Mouse (Mus musculus) ES-E14 (cell line): Measurements from ENCODE around the gene Zdhhc21. TPM values are rescaled to one million over a fixed set of nuclear protein-coding genes. Genes with fewer than 3 reads are reported as not detected.

Experiments
- DNase-seq: peaks from one replicate; pipeline ENCODE4 v3.0.0-alpha.2; 2013; ENCODE audit warnings: low read depth, low spot score
- H3K27ac ChIP-seq: 2 replicates; pipeline ENCODE4 v1.5.1; 2012; ENCODE audit warnings: low read depth, mild to moderate bottlenecking, low read length, moderate library complexity, mixed read lengths; ENCODE audit not compliant: poor library complexity, insufficient read depth, severe bottlenecking
- H3K36me3 ChIP-seq: 2 replicates; pipeline ENCODE4 v1.6.1; 2012; ENCODE audit warnings: mild to moderate bottlenecking, low read length, moderate library complexity, mixed read lengths; ENCODE audit not compliant: control insufficient read depth, poor library complexity, insufficient read depth, severe bottlenecking
- H3K4me1 ChIP-seq, 2 experiments: fragments of 150-350 bp in 1 of 2; sonication (generic) in 1 of 2; 2 replicates each; pipeline ENCODE4 v1.6.1; 2012; ENCODE audit warnings: low read length in 2 of 2, mild to moderate bottlenecking in 1 of 2, mixed read lengths in 1 of 2; ENCODE audit not compliant: control insufficient read depth in 2 of 2, insufficient read depth in 2 of 2, poor library complexity in 1 of 2
- H3K4me3 ChIP-seq, 2 experiments: fragments of 150-350 bp in 1 of 2; sonication (generic) in 1 of 2; 2 replicates each; pipeline ENCODE4 v1.5.1; 2012; ENCODE audit warnings: low read length in 2 of 2, low read depth in 1 of 2, mild to moderate bottlenecking in 1 of 2, mixed read lengths in 1 of 2; ENCODE audit not compliant: insufficient read depth in 1 of 2, poor library complexity in 1 of 2, severe bottlenecking in 1 of 2
- H3K9ac ChIP-seq: 2 replicates; pipeline ENCODE4 v1.6.1; 2012; ENCODE audit warnings: low read depth, mild to moderate bottlenecking, low read length, mixed read lengths; ENCODE audit not compliant: poor library complexity, insufficient read depth, severe bottlenecking
- H3K9me3 ChIP-seq: fragments of 150-350 bp; sonication (generic); 2 replicates; pipeline ENCODE4 v1.6.1; 2012; ENCODE audit warnings: low read depth, mild to moderate bottlenecking, low read length; ENCODE audit not compliant: control insufficient read depth, insufficient read depth
- CHD2 ChIP-seq: IDR thresholded peaks from 2 replicates; pipeline ENCODE4 v1.6.1; 2014; ENCODE audit warnings: mild to moderate bottlenecking, low read depth, low read length, inconsistent platforms
- HCFC1 ChIP-seq: IDR thresholded peaks from 2 replicates; pipeline ENCODE4 v1.6.1; 2012; ENCODE audit warnings: low read length, inconsistent platforms, borderline replicate concordance; ENCODE audit not compliant: insufficient read depth
- MAFK ChIP-seq: IDR thresholded peaks from 2 replicates; pipeline ENCODE4 v1.6.1; 2014; ENCODE audit warnings: mild to moderate bottlenecking, low read depth, low read length, inconsistent platforms; ENCODE audit not compliant: insufficient read depth
- ZC3H11A ChIP-seq: IDR thresholded peaks from 2 replicates; pipeline ENCODE4 v1.6.1; 2012; ENCODE audit warnings: low read depth, mild to moderate bottlenecking, inconsistent platforms, low read length, borderline replicate concordance
- ZNF384 ChIP-seq: IDR thresholded peaks from 2 replicates; pipeline ENCODE4 v1.6.1; 2012; ENCODE audit warnings: low read depth, low read length, inconsistent platforms
- in situ Hi-C, 2 experiments: fragments of 600-800 bp; cut with MboI; formaldehyde crosslinking; loops; one replicate each; pipeline ENCODE4 v1.15.1; 2025; ENCODE audit warnings: low sequenced_read_pairs in 2 of 2, inconsistent platforms in 1 of 2; ENCODE audit not compliant: unreplicated experiment in 2 of 2
- total RNA-seq: library from RNA; depleted of rRNA; stranded (reverse); fragments of 300-350 nt; gene quantifications from 2 replicates; pipeline ENCODE4 v1.2.3, GENCODE M21; 2012

Gene Zdhhc21
- total RNA-seq, 1 experiment: 17.6 TPM

DNA sequence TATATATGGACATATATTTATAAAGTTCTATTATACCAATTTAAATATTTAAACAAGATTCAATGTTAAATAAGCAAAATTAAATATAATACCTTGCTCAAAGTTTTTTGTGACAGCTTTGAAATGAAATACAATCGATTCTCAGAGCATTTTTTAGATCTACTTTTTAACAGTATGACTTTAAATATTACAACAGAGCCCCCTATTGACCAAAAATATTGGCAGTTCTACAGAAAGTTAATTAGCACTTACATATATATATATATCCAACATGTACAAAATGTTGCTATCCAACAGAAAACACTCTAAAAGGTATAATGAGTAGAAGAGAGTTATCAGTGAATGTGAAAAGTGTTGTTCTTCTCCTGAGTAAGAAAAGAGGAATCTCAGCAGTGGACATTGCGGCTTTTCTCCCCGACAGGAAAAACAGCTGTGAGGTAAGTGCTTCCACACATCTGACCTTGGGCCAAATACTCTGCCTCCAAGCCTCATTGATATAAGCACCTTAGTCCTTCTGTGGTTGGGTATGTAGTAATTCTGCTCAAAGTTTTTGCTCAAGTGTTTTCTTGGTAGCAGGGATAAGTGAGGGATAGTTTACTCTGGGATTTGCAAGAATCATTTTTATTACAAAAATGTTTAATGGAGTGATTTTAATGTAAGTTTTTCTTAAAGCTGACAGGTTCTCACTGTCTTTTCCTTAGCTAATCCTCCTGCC is 22.1 kb downstream of the Zdhhc21 start:
- Histone ChIP-seq H3K9me3 (no peaks in the 10 kb centered on the region), H3K27ac (no peak overlapping the region), H3K4me3 (no peak overlapping the region), H3K4me1 (no peaks in the 10 kb centered on the region), H3K9ac (no peak overlapping the region), H3K36me3 (peaks cover 2% of the 10 kb centered on the region)
- in situ Hi-C loops: no loop called here
- TF ChIP-seq HCFC1: no peak
- TF ChIP-seq MAFK: no peak
- TF ChIP-seq ZC3H11A: no peak
- no peak for TF ChIP-seq CHD2
- no peak for TF ChIP-seq ZNF384
- no peak for DNase-seq

DNA sequence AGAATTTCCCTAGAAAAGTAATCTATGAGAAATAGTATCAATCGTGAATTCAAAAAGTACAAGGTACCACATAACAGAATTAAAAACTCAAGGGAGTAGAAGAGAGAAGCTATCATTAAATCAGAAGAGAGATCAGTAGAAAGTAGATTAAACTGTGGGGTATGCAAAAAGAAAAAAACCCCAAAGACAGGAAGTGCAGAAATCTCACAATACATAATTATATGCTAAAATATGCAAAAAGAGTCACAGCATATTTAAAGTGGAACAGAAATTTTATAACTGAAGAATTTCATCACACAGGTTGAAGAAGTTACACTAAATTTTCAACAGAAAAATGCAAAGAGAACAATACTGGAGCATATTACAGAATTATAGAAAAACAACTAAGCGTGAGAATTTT is 28.6 kb downstream of the Zdhhc21 start:
- Histone ChIP-seq H3K4me1 (no peaks in the 10 kb centered on the region), H3K9ac (no peak overlapping the region), H3K4me3 (no peak overlapping the region), H3K9me3 (no peaks in the 10 kb centered on the region), H3K27ac (no peak overlapping the region), H3K36me3 (peaks cover 2% of the 10 kb centered on the region)
- DNase-seq: no peak
- TF ChIP-seq ZC3H11A (no peak), HCFC1 (no peak), CHD2 (no peak), ZNF384 (no peak), MAFK (no peak)
- in situ Hi-C loops: no loop called here

DNA sequence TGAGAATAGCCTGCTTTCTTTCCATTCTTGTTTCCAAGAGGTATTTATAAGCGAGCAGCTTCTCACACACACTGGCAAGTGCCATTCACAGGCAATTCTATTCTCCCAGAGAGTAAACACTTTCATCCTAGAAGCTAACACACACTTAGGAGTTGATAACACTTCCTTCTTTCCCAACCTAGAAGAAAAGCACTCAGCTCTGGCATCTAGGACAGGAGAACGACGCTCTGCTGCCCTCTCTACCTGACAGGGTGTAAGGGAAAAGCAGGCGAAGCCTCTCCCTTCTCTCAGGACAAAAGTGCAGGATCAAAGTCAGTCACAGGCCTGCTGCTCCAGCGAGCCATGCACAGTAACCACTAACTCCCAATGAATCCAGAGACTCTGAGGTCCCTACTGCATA is 30.3 kb downstream of the Zdhhc21 start:
- H3K36me3 ChIP-seq: peaks cover 2% of the 10 kb centered on the region
- no peaks in the 10 kb centered on the region for H3K9me3 ChIP-seq
- no peaks in the 10 kb centered on the region for H3K4me1 ChIP-seq
- TF ChIP-seq ZC3H11A (no peak), HCFC1 (no peak), ZNF384 (no peak), MAFK (no peak), CHD2 (no peak)
- no peak overlapping the region for H3K27ac ChIP-seq
- no peak for DNase-seq
- in situ Hi-C loops: no loop called here
- H3K4me3 ChIP-seq: no peak overlapping the region
- H3K9ac ChIP-seq: no peak overlapping the region

DNA sequence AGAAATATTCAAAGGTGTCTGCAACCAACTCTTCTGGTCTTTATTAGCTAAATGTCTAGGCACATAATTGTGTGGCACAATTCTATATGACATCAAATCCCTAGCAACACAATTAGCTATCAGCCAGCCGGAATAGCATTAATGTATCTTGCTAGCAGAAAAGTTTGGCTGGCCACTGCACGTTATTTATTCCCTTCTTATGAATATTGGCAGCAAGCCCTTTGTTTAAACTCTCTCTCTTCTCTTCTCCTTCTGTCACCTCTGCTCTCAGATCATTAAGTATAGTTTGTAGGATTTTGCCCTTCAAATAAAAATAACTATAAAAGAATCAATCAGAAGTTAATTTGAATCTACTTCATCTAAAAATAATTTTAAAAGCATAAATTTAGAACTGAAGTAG is 32.8 kb downstream of the Zdhhc21 start:
- no peaks in the 10 kb centered on the region for H3K9me3 ChIP-seq
- H3K36me3 ChIP-seq: peaks cover 2% of the 10 kb centered on the region
- no peaks in the 10 kb centered on the region for H3K4me1 ChIP-seq
- TF ChIP-seq HCFC1: no peak
- no peak for TF ChIP-seq MAFK
- no peak for TF ChIP-seq ZC3H11A
- no peak for TF ChIP-seq CHD2
- no peak for TF ChIP-seq ZNF384
- no peak overlapping the region for H3K27ac ChIP-seq
- no peak overlapping the region for H3K9ac ChIP-seq
- in situ Hi-C loops: no loop called here
- no peak for DNase-seq
- no peak overlapping the region for H3K4me3 ChIP-seq

DNA sequence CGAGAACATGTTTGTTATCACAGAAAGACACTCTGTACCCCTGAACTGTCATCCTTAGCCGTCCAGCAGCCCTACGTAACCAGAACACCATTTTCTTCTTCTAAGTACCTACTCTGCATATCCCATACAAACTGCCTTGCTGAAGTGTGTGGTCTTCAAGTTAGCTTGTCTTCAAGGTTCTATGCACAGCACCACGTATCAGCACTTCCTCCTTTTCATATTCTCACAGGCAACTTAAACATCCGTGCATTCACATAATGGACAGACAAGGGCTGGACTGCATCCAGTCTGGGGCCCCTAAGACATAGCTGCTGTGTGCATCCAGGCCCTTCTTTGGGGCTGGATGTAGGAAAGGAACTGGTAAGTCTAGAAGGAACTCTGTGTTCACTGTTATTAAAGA is 41.9 kb downstream of the Zdhhc21 start:
- H3K27ac ChIP-seq: no peak overlapping the region
- no peaks in the 10 kb centered on the region; the same call in 1 of the 2 replicates for H3K36me3 ChIP-seq
- DNase-seq: no peak
- TF ChIP-seq MAFK: no peak
- no peak for TF ChIP-seq CHD2
- no peak for TF ChIP-seq ZC3H11A
- TF ChIP-seq ZNF384: no peak
- no peak for TF ChIP-seq HCFC1
- H3K9ac ChIP-seq: no peak overlapping the region
- no peaks in the 10 kb centered on the region for H3K4me1 ChIP-seq
- in situ Hi-C loops: no loop called here
- no peak overlapping the region for H3K4me3 ChIP-seq
- no peaks in the 10 kb centered on the region for H3K9me3 ChIP-seq
